Comparison of ENCODE assay signal across 35 mouse cellular contexts in genomic region chr12:30575952-30576351, GRCm38 (mm10).
"Had no signal": no experiment of that assay in that cellular context is flagged by ENCODE, and none has a peak within 500 bp of the region (broad histone marks: within the 10 kb centered on the region; RNA-seq: fewer than 3 reads in every experiment).

No protein-coding gene starts in this region.

- H3K4me3 ChIP-seq: heart, embryonic 10.5 days; heart, embryonic 12.5 days; heart, embryonic 13.5 days; heart, embryonic 15.5 days; hindbrain, embryonic 10.5 days; hindbrain, embryonic 12.5 days; hindbrain, embryonic 13.5 days; hindbrain, embryonic 15.5 days; intestine, embryonic 15.5 days; kidney, embryonic 15.5 days; layer of hippocampus, adult 2 months had no signal

- H3K27me3 ChIP-seq: heart, embryonic 12.5 days; heart, embryonic 13.5 days; heart, embryonic 15.5 days; hindbrain, embryonic 12.5 days; hindbrain, embryonic 15.5 days; intestine, embryonic 15.5 days; kidney, embryonic 15.5 days had no signal

- H3K4me2 ChIP-seq: heart, embryonic 11.5 days; heart, embryonic 12.5 days; heart, embryonic 13.5 days; heart, embryonic 15.5 days; hindbrain, embryonic 12.5 days; hindbrain, embryonic 13.5 days; hindbrain, embryonic 14.5 days; hindbrain, embryonic 15.5 days; intestine, embryonic 15.5 days; kidney, embryonic 15.5 days had no signal

- H3K4me1 ChIP-seq: heart, embryonic 10.5 days; heart, embryonic 12.5 days; heart, embryonic 13.5 days; heart, embryonic 15.5 days; hindbrain, embryonic 10.5 days; hindbrain, embryonic 12.5 days; hindbrain, embryonic 13.5 days; hindbrain, embryonic 15.5 days; intestine, embryonic 15.5 days; kidney, embryonic 15.5 days had no signal

- H3K9ac ChIP-seq: heart, embryonic 12.5 days; heart, embryonic 13.5 days; heart, embryonic 15.5 days; hindbrain, embryonic 12.5 days; hindbrain, embryonic 13.5 days; hindbrain, embryonic 14.5 days; hindbrain, embryonic 15.5 days; intestine, embryonic 15.5 days; kidney, embryonic 15.5 days had no signal

- H3K9me3 ChIP-seq: heart, embryonic 10.5 days; heart, embryonic 12.5 days; heart, embryonic 13.5 days; heart, embryonic 15.5 days; hindbrain, embryonic 10.5 days; hindbrain, embryonic 12.5 days; hindbrain, embryonic 13.5 days; hindbrain, embryonic 15.5 days; intestine, embryonic 15.5 days; kidney, embryonic 15.5 days had no signal

- DNase-seq: heart, postnatal 10 days; heart, postnatal 14 days; heart, postnatal 36 days; heart, postnatal 4 days; kidney, adult 11 months; kidney, adult 18-20 months; kidney, adult 2 months; kidney, adult 8-10 months; kidney, adult 9 months; kidney, postnatal 10 days; kidney, postnatal 14 days; kidney, postnatal 25 days; kidney, postnatal 36 days; kidney, postnatal 4 days; layer of hippocampus, adult 9-11 months; layer of hippocampus, postnatal 36 days had no signal

- H3K27ac ChIP-seq: heart, embryonic 10.5 days; heart, embryonic 13.5 days; heart, embryonic 15.5 days; hindbrain, embryonic 10.5 days; hindbrain, embryonic 12.5 days; hindbrain, embryonic 13.5 days; hindbrain, embryonic 14.5 days; hindbrain, embryonic 15.5 days; hindbrain, postnatal 0 days; intestine, embryonic 15.5 days; kidney, embryonic 15.5 days; kidney, postnatal 0 days; layer of hippocampus, adult 2 months had no signal

- ATAC-seq: hindbrain, embryonic 16.5 days; hindbrain, postnatal 0 days; inflammation-experienced regulatory T-cells, adult 6 months; intestine, embryonic 15.5 days; intestine, embryonic 16.5 days; intestine, postnatal 0 days had no signal

- H3K36me3 ChIP-seq: heart, embryonic 10.5 days; heart, embryonic 12.5 days; heart, embryonic 13.5 days; heart, embryonic 15.5 days; hindbrain, embryonic 10.5 days; hindbrain, embryonic 12.5 days; hindbrain, embryonic 13.5 days; hindbrain, embryonic 15.5 days; intestine, embryonic 15.5 days; kidney, embryonic 15.5 days had no signal
